Mouse (Mus musculus) MEL (cell line): ENCODE measurements around the gene Uaca. TPM values are rescaled to one million over a fixed set of nuclear protein-coding genes. Genes with fewer than 3 reads are reported as not detected.

Source experiments
- DNase-seq: peaks from one replicate; pipeline ENCODE4 v3.0.0; 2011; ENCODE audit warnings: low read depth, low spot score
- H3K27ac ChIP-seq: 2 replicates; pipeline ENCODE4 v1.5.1; 2012; ENCODE audit warnings: low read depth, mild to moderate bottlenecking, control low read depth, low read length, moderate library complexity; ENCODE audit not compliant: control insufficient read depth
- H3K27me3 ChIP-seq, 2 experiments: fragments of 150-350 bp in 1 of 2; sonication (generic) in 1 of 2; 2 replicates each; pipeline ENCODE4 v1.6.1; 2012; ENCODE audit warnings: low read length in 2 of 2, mild to moderate bottlenecking in 2 of 2, improper control_type of control experiment in 1 of 2, moderate library complexity in 1 of 2; ENCODE audit not compliant: insufficient read depth in 2 of 2, control insufficient read depth in 1 of 2
- H3K36me3 ChIP-seq, 2 experiments: 2 replicates each; pipeline ENCODE4 v1.6.1; 2012 to 2014; ENCODE audit warnings: low read length in 2 of 2, improper control_type of control experiment in 1 of 2, inconsistent platforms in 1 of 2, mild to moderate bottlenecking in 1 of 2; ENCODE audit not compliant: insufficient read depth in 2 of 2, control insufficient read depth in 1 of 2
- H3K4me1 ChIP-seq, 2 experiments: fragments of 150-350 bp in 1 of 2; sonication (generic) in 1 of 2; 2 replicates each; pipeline ENCODE4 v1.6.1; 2012; ENCODE audit warnings: low read length in 2 of 2, improper control_type of control experiment in 1 of 2, mild to moderate bottlenecking in 1 of 2; ENCODE audit not compliant: insufficient read depth in 2 of 2, control insufficient read depth in 1 of 2
- H3K4me3 ChIP-seq, 2 experiments: fragments of 150-350 bp in 1 of 2; sonication (generic) in 1 of 2; 2 replicates each; pipeline ENCODE4 v1.5.1; 2012; ENCODE audit warnings: low read depth in 2 of 2, low read length in 2 of 2, mild to moderate bottlenecking in 2 of 2, moderate library complexity in 2 of 2, control low read depth in 1 of 2, improper control_type of control experiment in 1 of 2; ENCODE audit not compliant: control insufficient read depth in 1 of 2, insufficient read depth in 1 of 2
- H3K79me2 ChIP-seq: 2 replicates; pipeline ENCODE4 v1.6.1; 2012; ENCODE audit warnings: mild to moderate bottlenecking, low read length, moderate library complexity; ENCODE audit not compliant: control insufficient read depth, poor library complexity, insufficient read depth
- H3K9ac ChIP-seq: 2 replicates; pipeline ENCODE4 v1.6.1; 2012; ENCODE audit warnings: low read depth, mild to moderate bottlenecking, control low read depth, low read length, moderate library complexity; ENCODE audit not compliant: control insufficient read depth, poor library complexity, severe bottlenecking
- H3K9me3 ChIP-seq: fragments of 150-350 bp; sonication (generic); replicated peaks from 2 replicates; pipeline ENCODE4 v1.6.1; 2012; ENCODE audit warnings: mild to moderate bottlenecking, low read length, improper control_type of control experiment, moderate library complexity; ENCODE audit not compliant: insufficient read depth
- BHLHE40 ChIP-seq: IDR thresholded peaks from 2 replicates; pipeline ENCODE4 v1.6.1; 2012; ENCODE audit warnings: low read depth, mild to moderate bottlenecking, inconsistent platforms, low read length, improper control_type of control experiment, borderline replicate concordance
- CHD1 ChIP-seq: IDR thresholded peaks from 2 replicates; pipeline ENCODE4 v1.6.1; 2012; ENCODE audit warnings: low read depth, mild to moderate bottlenecking, inconsistent platforms, low read length, improper control_type of control experiment
- E2F4 ChIP-seq: IDR thresholded peaks from 2 replicates; pipeline ENCODE4 v1.6.1; 2011; ENCODE audit warnings: low read depth, low read length, improper control_type of control experiment, borderline replicate concordance
- EP300 ChIP-seq, 2 experiments: IDR thresholded peaks; 2 replicates each; pipeline ENCODE4 v1.6.1; 2011; ENCODE audit warnings: improper control_type of control experiment in 2 of 2, low read length in 2 of 2, low read depth in 1 of 2, mild to moderate bottlenecking in 1 of 2
- ETS1 ChIP-seq: IDR thresholded peaks from 2 replicates; pipeline ENCODE4 v1.6.1; 2012; ENCODE audit warnings: low read depth, mild to moderate bottlenecking, inconsistent platforms, low read length, improper control_type of control experiment, moderate library complexity
- GABPA ChIP-seq: IDR thresholded peaks from 2 replicates; pipeline ENCODE4 v1.6.1; 2012; ENCODE audit warnings: low read depth, mild to moderate bottlenecking, inconsistent platforms, low read length, improper control_type of control experiment, moderate library complexity
- MAX ChIP-seq: IDR thresholded peaks from 2 replicates; pipeline ENCODE4 v1.6.1; 2011; ENCODE audit warnings: low read length, improper control_type of control experiment
- POLR2AphosphoS5 ChIP-seq: IDR thresholded peaks from 2 replicates; pipeline ENCODE4 v1.6.1; 2012; ENCODE audit warnings: low read depth, borderline replicate concordance, mild to moderate bottlenecking, inconsistent platforms, low read length, moderate library complexity, mixed read lengths
- RCOR1 ChIP-seq: IDR thresholded peaks from 2 replicates; pipeline ENCODE4 v1.6.1; 2012; ENCODE audit warnings: low read depth, mild to moderate bottlenecking, inconsistent platforms, low read length, improper control_type of control experiment
- TAL1 ChIP-seq: IDR thresholded peaks from 2 replicates; pipeline ENCODE4 v1.6.1; 2012; ENCODE audit warnings: mild to moderate bottlenecking, inconsistent platforms, low read length, moderate library complexity, mixed read lengths
- TCF12 ChIP-seq: IDR thresholded peaks from 2 replicates; pipeline ENCODE4 v1.6.1; 2014; ENCODE audit warnings: low read depth, mild to moderate bottlenecking, inconsistent platforms, low read length, improper control_type of control experiment, moderate library complexity
- USF1 ChIP-seq: IDR thresholded peaks from 2 replicates; pipeline ENCODE4 v1.6.1; 2014; ENCODE audit warnings: low read depth, mild to moderate bottlenecking, inconsistent platforms, low read length, improper control_type of control experiment, moderate library complexity
- ZKSCAN1 ChIP-seq: IDR thresholded peaks from 2 replicates; pipeline ENCODE4 v1.6.1; 2012; ENCODE audit warnings: low read depth, mild to moderate bottlenecking, inconsistent platforms, low read length, improper control_type of control experiment, moderate library complexity
- ZMIZ1 ChIP-seq: IDR thresholded peaks from 2 replicates; pipeline ENCODE4 v1.6.1; 2012; ENCODE audit warnings: low read depth, mild to moderate bottlenecking, inconsistent platforms, low read length, improper control_type of control experiment, moderate library complexity
- polyA plus RNA-seq, 2 experiments: library from polyadenylated mRNA; stranded (reverse) in 1 of 2; unstranded in 1 of 2; fragments of >175 nt in 1 of 2; fragments of >200 nt in 1 of 2; gene quantifications; 2 replicates each; pipeline versions ENCODE4 v1.2.1 to v1.2.4; 2012; ENCODE audit warnings: low replicate concordance in 2 of 2, low read depth in 1 of 2; ENCODE audit not compliant: insufficient read length in 2 of 2, insufficient read depth in 1 of 2, missing spikeins in 1 of 2
- total RNA-seq: library from RNA; depleted of rRNA; stranded (reverse); fragments of 300-350 nt; gene quantifications from 2 replicates; pipeline ENCODE4 v1.2.3, GENCODE M21; 2012; rRNA removed

Uaca gene
- total and polyA plus RNA-seq, 3 experiments, result 10.9 to 11.4 TPM; not detected in 1

DNA sequence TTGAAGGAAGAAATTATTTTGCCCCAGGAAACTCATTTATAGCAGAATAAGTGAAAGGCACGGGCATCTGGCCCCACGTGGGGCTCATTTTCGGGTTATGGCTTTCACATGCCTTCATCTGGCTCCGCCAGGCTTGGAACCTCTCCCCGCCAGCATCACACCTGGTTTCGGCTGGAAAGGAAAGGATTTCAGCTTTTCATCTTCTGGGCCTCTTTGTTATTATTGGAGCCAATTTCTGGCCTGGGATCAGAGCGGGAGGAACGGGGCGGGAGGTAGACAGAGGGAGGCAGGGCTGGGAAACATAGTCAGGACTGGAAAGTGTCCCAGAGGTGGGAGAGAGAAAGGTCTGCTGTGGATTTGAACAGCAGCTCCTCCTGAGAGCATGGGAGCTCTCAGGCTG lies 132.0 kb downstream of the Uaca start:
- no peak overlapping the region for H3K27ac ChIP-seq
- no peaks in the 10 kb centered on the region for H3K9me3 ChIP-seq
- no peaks in the 10 kb centered on the region for H3K79me2 ChIP-seq
- no peak overlapping the region for H3K4me3 ChIP-seq
- no peak overlapping the region for H3K9ac ChIP-seq
- TF ChIP-seq USF1, result no peak
- no peak for TF ChIP-seq CHD1
- no peak for TF ChIP-seq ZMIZ1
- no peak for TF ChIP-seq E2F4
- no peak for TF ChIP-seq TCF12
- no peak for TF ChIP-seq MAX
- H3K27me3 ChIP-seq, result no peaks in the 10 kb centered on the region
- no peaks in the 10 kb centered on the region for H3K36me3 ChIP-seq
- H3K4me1 ChIP-seq, result peaks cover 0 to 3% of the 10 kb centered on the region in 2 experiments; a peak in 1 of 4 replicates
- DNase-seq, result no peak

DNA sequence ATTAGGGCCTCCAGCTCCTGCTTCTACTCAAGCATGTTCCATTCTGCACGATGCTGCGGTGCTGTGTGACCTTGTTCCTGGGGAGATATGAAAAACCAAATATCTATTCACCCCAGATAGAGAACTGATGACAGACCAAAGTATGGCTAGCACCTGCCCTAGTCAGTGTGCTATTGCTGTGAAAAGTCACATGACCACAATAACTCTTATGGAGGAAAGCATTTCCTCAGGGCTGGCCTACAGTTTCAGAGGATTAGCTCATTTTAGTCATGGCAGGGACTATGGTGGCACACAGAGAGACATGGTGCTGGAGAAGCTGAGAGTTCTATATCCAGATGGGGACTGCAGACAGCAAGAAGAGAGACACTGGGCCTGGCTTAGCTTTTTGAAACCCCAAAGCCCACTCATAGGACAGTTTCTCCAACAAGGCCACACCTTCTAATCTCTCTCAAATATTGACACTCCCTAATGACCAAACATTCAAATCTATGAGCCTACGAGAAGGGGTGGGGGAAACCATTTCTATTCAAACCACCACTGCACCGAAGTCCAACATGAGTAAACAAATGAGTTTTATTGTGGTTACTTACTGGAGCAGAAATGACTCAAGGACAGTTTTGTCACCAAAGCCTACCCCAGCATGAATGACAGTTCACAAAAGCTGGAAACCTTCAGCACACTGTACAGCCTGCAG lies 135.1 kb downstream of the Uaca start:
- H3K9ac ChIP-seq, result no peak overlapping the region
- H3K4me1 ChIP-seq, result no peaks in the 10 kb centered on the region
- H3K36me3 ChIP-seq, result no peaks in the 10 kb centered on the region
- no peaks in the 10 kb centered on the region for H3K27me3 ChIP-seq
- H3K9me3 ChIP-seq, result no peaks in the 10 kb centered on the region
- TF ChIP-seq ZKSCAN1, result no peak
- no peak for TF ChIP-seq RCOR1
- TF ChIP-seq TAL1, result no peak
- no peak for TF ChIP-seq BHLHE40
- no peak for TF ChIP-seq EP300 (IDR thresholded peaks at IDR 0.05; ENCODE audit: low read depth in 1 of 2, low read length in 2 of 2)
- TF ChIP-seq ETS1, result no peak
- TF ChIP-seq TCF12, result no peak
- TF ChIP-seq E2F4, result no peak
- no peak for TF ChIP-seq POLR2AphosphoS5
- no peak for TF ChIP-seq GABPA
- TF ChIP-seq, all 39 proteins: peak for 0
- no peaks in the 10 kb centered on the region for H3K79me2 ChIP-seq
- no peak overlapping the region for H3K27ac ChIP-seq
- DNase-seq, result no peak
- H3K4me3 ChIP-seq, result no peak overlapping the region

Other genes with a start within 250 kb of the Uaca start
- 2.7 and 3.3 TPM in 2 replicates for gene Lrrc49, start 106.4 kb upstream of the Uaca start, total RNA-seq
- 1 to 10 TPM in 1 of 2 experiments, not detected in 1; 5.5 TPM for gene Lrrc49, start 106.4 kb upstream of the Uaca start, polyA plus RNA-seq
- gene Larp6, start 81.6 kb upstream of the Uaca start, total RNA-seq, result not detected in 2 replicates
- gene Larp6, start 81.6 kb upstream of the Uaca start, polyA plus RNA-seq, result not detected